ENCODE assay signal across 15 mouse cellular contexts in genomic region chr9:60186948-60187347, GRCm38 (mm10).
DNase-seq lines count a peak whose midpoint lies in the region; ATAC-seq and TF ChIP-seq lines count a peak whose summit lies in the region.
"Had no signal": no experiment of that assay in that cellular context is flagged by ENCODE, and none has a peak within 500 bp of the region (broad histone marks: within the 10 kb centered on the region; RNA-seq: fewer than 3 reads in every experiment).

No protein-coding gene starts in this region.

- H3K4me2 ChIP-seq in kidney, embryonic 15.5 days = no peak overlapping the region
- H3K4me2 ChIP-seq: heart, embryonic 11.5 days; liver, embryonic 11.5 days; neural tube, embryonic 12.5 days had no signal

- peak; percentile 13 to 16 for DNase-seq in frontal cortex, postnatal 10 days (ENCODE audit: low spot score in 2 of 2)
- DNase-seq in frontal cortex, postnatal 14 days (ENCODE audit: low spot score in 2 of 2) = no peak
- DNase-seq in kidney, adult 2 months = no peak
- DNase-seq in spleen, adult 2 months (ENCODE audit: low read depth in 1 of 2, low spot score in 2 of 2) = peak in 1 of 2 experiments; percentile 19
- DNase-seq in spleen, postnatal 4 days (ENCODE audit: low spot score in 2 of 2) = no peak
- no peak for DNase-seq in thymus, adult 2 months
- DNase-seq in layer of hippocampus, postnatal 25 days (ENCODE audit: extremely low spot score in 1 of 2, low spot score in 1 of 2) = no peak
- DNase-seq: cerebellum, adult 11 months; cerebellum, postnatal 25 days; layer of hippocampus, adult 9-11 months; thymus, postnatal 14 days had no signal

- no peaks in the 10 kb centered on the region for H3K9me3 ChIP-seq in kidney, embryonic 15.5 days (replicated peaks)
- H3K9me3 ChIP-seq: neural tube, embryonic 12.5 days had no signal

- H3K27me3 ChIP-seq in kidney, embryonic 15.5 days = no peaks in the 10 kb centered on the region
- H3K27me3 ChIP-seq in kidney, adult 2 months (replicated peaks; ENCODE audit: control insufficient read depth, insufficient read depth, low read length) = no peaks in the 10 kb centered on the region
- H3K27me3 ChIP-seq in spleen, adult 2 months (ENCODE audit: control insufficient read depth, insufficient read depth, low read length) = no peaks in the 10 kb centered on the region
- no peaks in the 10 kb centered on the region for H3K27me3 ChIP-seq in thymus, adult 2 months (ENCODE audit: control insufficient read depth, insufficient read depth, low read length)
- H3K27me3 ChIP-seq: neural tube, embryonic 12.5 days had no signal

- H3K27ac ChIP-seq in kidney, embryonic 15.5 days = peak overlapping the region; percentile 78
- H3K27ac ChIP-seq in kidney, adult 2 months (ENCODE audit: insufficient read depth, low read depth, low read length) = no peak overlapping the region
- H3K27ac ChIP-seq in spleen, adult 2 months (ENCODE audit: insufficient read depth, low read length) = 0 out of 2 replicates have a peak overlapping the region, but pooled peaks have one; percentile 21
- no peak overlapping the region for H3K27ac ChIP-seq in thymus, adult 2 months (ENCODE audit: control insufficient read depth, insufficient read depth, low read length)
- H3K27ac ChIP-seq: neural tube, embryonic 12.5 days had no signal

- TF ChIP-seq CTCF in kidney, adult 2 months (conservative IDR thresholded peaks at IDR 0.05; ENCODE audit: insufficient read depth, insufficient read length, low read depth, low read length) = no peak
- TF ChIP-seq CTCF in spleen, adult 2 months (IDR thresholded peaks at IDR 0.05; ENCODE audit: extremely low read depth, insufficient read depth, insufficient read length, insufficient replicate concordance) = no peak
- TF ChIP-seq CTCF in thymus, adult 2 months (IDR thresholded peaks at IDR 0.05; ENCODE audit: borderline replicate concordance, control insufficient read depth, extremely low read depth, insufficient read depth, low read length, poor library complexity) = no peak

- no peak overlapping the region for H3K9ac ChIP-seq in kidney, embryonic 15.5 days
- H3K9ac ChIP-seq: neural tube, embryonic 12.5 days had no signal

- H3K4me3 ChIP-seq in kidney, embryonic 15.5 days (replicated peaks) = no peak overlapping the region
- H3K4me3 ChIP-seq in kidney, adult 2 months (ENCODE audit: insufficient read depth, low read depth, low read length) = no peak overlapping the region
- H3K4me3 ChIP-seq in spleen, adult 2 months (ENCODE audit: extremely low read depth, insufficient read depth, insufficient read length) = no peak overlapping the region
- H3K4me3 ChIP-seq in thymus, adult 2 months (ENCODE audit: control insufficient read depth, insufficient read depth, low read length) = no peak overlapping the region
- H3K4me3 ChIP-seq: neural tube, embryonic 12.5 days had no signal

- H3K4me1 ChIP-seq in kidney, embryonic 15.5 days = peaks cover 17% of the 10 kb centered on the region
- no peaks in the 10 kb centered on the region for H3K4me1 ChIP-seq in kidney, adult 2 months (ENCODE audit: control insufficient read depth, insufficient read depth, low read length)
- peaks cover 1% of the 10 kb centered on the region; the same call in 1 of the 2 replicates for H3K4me1 ChIP-seq in spleen, adult 2 months (ENCODE audit: control insufficient read depth, insufficient read depth, insufficient read length)
- H3K4me1 ChIP-seq in thymus, adult 2 months (replicated peaks; ENCODE audit: control insufficient read depth, insufficient read depth, low read length) = no peaks in the 10 kb centered on the region

- H3K36me3 ChIP-seq in kidney, embryonic 15.5 days = no peaks in the 10 kb centered on the region
- no peaks in the 10 kb centered on the region for H3K36me3 ChIP-seq in kidney, adult 2 months (ENCODE audit: control insufficient read depth, insufficient read depth, low read length)
- no peaks in the 10 kb centered on the region for H3K36me3 ChIP-seq in spleen, adult 2 months (ENCODE audit: control insufficient read depth, insufficient read depth, low read length)
- H3K36me3 ChIP-seq in thymus, adult 2 months (ENCODE audit: control insufficient read depth, insufficient read depth, low read length) = no peaks in the 10 kb centered on the region
- H3K36me3 ChIP-seq: neural tube, embryonic 12.5 days had no signal

- peak; percentile 36; the same call in 1 of the 2 replicates for ATAC-seq in kidney, embryonic 15.5 days (replicated peaks; ENCODE audit: low FRiP score)

- no peak for TF ChIP-seq POLR2A in kidney, adult 2 months (IDR thresholded peaks at IDR 0.05; ENCODE audit: low read depth, low read length)
- TF ChIP-seq POLR2A in spleen, adult 2 months (IDR thresholded peaks at IDR 0.05; ENCODE audit: low read depth, low read length) = no peak
- TF ChIP-seq POLR2A in thymus, adult 2 months (IDR thresholded peaks at IDR 0.05; ENCODE audit: control insufficient read depth, extremely low read depth, insufficient read depth, low read length, poor library complexity) = no peak

- 43% methylated on average over 7 of the region's 7 CpGs for whole genome bisulfite sequencing in kidney, embryonic 15.5 days
- WGBS in kidney, adult 2 months = 61% methylated on average over 7 of the region's 7 CpGs
- WGBS in spleen, adult 2 months = 52% methylated on average over 7 of the region's 7 CpGs
- WGBS in thymus, adult 2 months = 63% methylated on average over 7 of the region's 7 CpGs

Comparison
In these comparisons a context has a peak if more than half of its experiments do, and no peak if none do; other contexts are left out.
1. DNase-seq: peak in frontal cortex, postnatal 10 days (2 of 2); none in frontal cortex, postnatal 14 days (0 of 2), kidney, adult 2 months (single experiment), spleen, postnatal 4 days (0 of 2), thymus, adult 2 months (single experiment) and layer of hippocampus, postnatal 25 days (0 of 2).
2. H3K27ac ChIP-seq: peak in kidney, embryonic 15.5 days (single experiment) and spleen, adult 2 months (single experiment); none in kidney, adult 2 months (single experiment) and thymus, adult 2 months (single experiment).